ENCODE assay signal across 16 mouse cellular contexts in genomic region chr3:116440066-116440997, GRCm38 (mm10). TPM values are rescaled to one million over a fixed set of nuclear protein-coding genes. Genes with fewer than 3 reads are reported as not detected.
DNase-seq lines count a peak whose midpoint lies in the region; ATAC-seq lines count a peak whose summit lies in the region.
"Had no signal": no experiment of that assay in that cellular context is flagged by ENCODE, and none has a peak within 500 bp of the region (broad histone marks: within the 10 kb centered on the region; RNA-seq: fewer than 3 reads in every experiment).

No protein-coding gene starts in this region.

- peak; percentile 59 for DNase-seq in CD4-positive, CD25-positive, alpha-beta regulatory T cell, adult 2 months (ENCODE audit: low read depth, low spot score)
- DNase-seq in thymus, postnatal 14 days: peak; percentile 52
- no peak for DNase-seq in frontal cortex, adult 2 months (ENCODE audit: extremely low spot score in 1 of 2, low spot score in 1 of 2)
- no peak for DNase-seq in right cerebral cortex, adult 2 months (ENCODE audit: low spot score in 2 of 2)
- DNase-seq in frontal cortex, postnatal 10 days (ENCODE audit: low spot score in 2 of 2): no peak
- DNase-seq: adrenal gland, adult 2 months; cerebellum, adult 11 months; cerebellum, postnatal 36 days; heart, adult 18-20 months; kidney, adult 8-10 months; kidney, postnatal 25 days; layer of hippocampus, adult 9-11 months; lung, postnatal 10 days had no signal

- peak; percentile 41 for ATAC-seq in granulocyte monocyte progenitor cell, adult 5-6 weeks (replicated peaks; ENCODE audit: poor library complexity, severe bottlenecking)
- peak; percentile 48 for ATAC-seq in megakaryocyte, adult 5-6 weeks (ENCODE audit: poor library complexity, severe bottlenecking)
- ATAC-seq: forebrain, embryonic 15.5 days had no signal

RNA-seq across cellular contexts. Expression of gene Cdc14a, which starts 16.5 kb away (rescaled TPM):
- 29.2 and 58.3 TPM in 2 replicates for total RNA-seq in granulocyte monocyte progenitor cell, adult 5-6 weeks (2014; fragmentation: Nextera tagmentation)
- total RNA-seq in granulocyte monocyte progenitor cell, adult 5-6 weeks (2017): 22.3 and 25.2 TPM in 2 replicates
- 21.0 and 22.1 TPM in 2 replicates for total RNA-seq in megakaryocyte, adult 5-6 weeks (2015)
- 21.7 and 26.2 TPM in 2 replicates for total RNA-seq in megakaryocyte, adult 5-6 weeks (2017)
- 2.8 and 3.0 TPM in 2 replicates for polyA plus RNA-seq in frontal cortex, adult 2 months (2012; rRNA removed)

Comparison
In these comparisons a context has a peak if more than half of its experiments do, and no peak if none do; other contexts are left out.
1. DNase-seq: peak in CD4-positive, CD25-positive, alpha-beta regulatory T cell, adult 2 months (single experiment) and thymus, postnatal 14 days (single experiment); none in frontal cortex, adult 2 months (0 of 2), right cerebral cortex, adult 2 months (0 of 2) and frontal cortex, postnatal 10 days (0 of 2).